Mouse (Mus musculus) midbrain, embryonic 16.5 days (tissue): ENCODE data around the gene Ndufs1. TPM values are rescaled to one million over a fixed set of nuclear protein-coding genes. Genes with fewer than 3 reads are reported as not detected.
A peak's percentile ranks its signal among the peaks of the same experiment; 100 is the strongest.
"Not testable (repeated sequence)": the region's sequence is repeated elsewhere in the genome, so short reads cannot be mapped to it uniquely, and the experiment has no call there.

Source experiments
- ATAC-seq: fragments of 200-750 bp; cut with Nextera tagmentation; 2 replicates; pipeline ENCODE4 v1.8.0; 2017; ENCODE audit warnings: moderate TSS enrichment
- H3K27ac ChIP-seq: fragments of 300-500 bp; sonication (generic); 2 replicates; pipeline ENCODE4 v1.5.1; 2014; ENCODE audit warnings: mild to moderate bottlenecking, low read length, mixed read lengths
- H3K27me3 ChIP-seq: fragments of 300-500 bp; sonication (generic); 2 replicates; pipeline ENCODE4 v1.6.1; 2014; ENCODE audit warnings: low read depth, low read length, mixed read lengths; ENCODE audit not compliant: control insufficient read depth, insufficient read depth
- H3K36me3 ChIP-seq: fragments of 300-500 bp; sonication (generic); 2 replicates; pipeline ENCODE4 v1.6.1; 2014; ENCODE audit warnings: mild to moderate bottlenecking, low read length, moderate library complexity, mixed read lengths; ENCODE audit not compliant: control insufficient read depth, insufficient read depth
- H3K4me1 ChIP-seq: fragments of 300-500 bp; sonication (generic); 2 replicates; pipeline ENCODE4 v1.6.1; 2014; ENCODE audit warnings: mild to moderate bottlenecking, low read length, mixed read lengths; ENCODE audit not compliant: control insufficient read depth, insufficient read depth
- H3K4me2 ChIP-seq: fragments of 300-500 bp; sonication (generic); 2 replicates; pipeline ENCODE4 v1.6.1; 2014; ENCODE audit warnings: mild to moderate bottlenecking, low read length, mixed read lengths
- H3K4me3 ChIP-seq: fragments of 300-500 bp; sonication (generic); 2 replicates; pipeline ENCODE4 v1.5.1; 2014; ENCODE audit warnings: low read depth, mild to moderate bottlenecking, low read length, moderate library complexity, mixed read lengths
- H3K9ac ChIP-seq: fragments of 300-500 bp; sonication (generic); 2 replicates; pipeline ENCODE4 v1.6.1; 2014; ENCODE audit warnings: low read depth, low read length, mixed read lengths
- H3K9me3 ChIP-seq: fragments of 300-500 bp; sonication (generic); replicated peaks from 2 replicates; pipeline ENCODE4 v1.6.1; 2014; ENCODE audit warnings: mild to moderate bottlenecking, low read length, mixed read lengths; ENCODE audit not compliant: control insufficient read depth, poor library complexity, severe bottlenecking
- WGBS: fragments of 180-500 bp; shearing (Covaris S2); extraction: QIAGEN DNeasy Blood & Tissue Kit; methylation state at CpG from one replicate; pipeline ENCODE4 v1.1.7; 2014; 5-methylcytosine and 5-hydroxymethylcytosine counted together
- polyA plus RNA-seq: library from polyadenylated mRNA; unstranded; fragments of >200 nt; fragmentation: Nextera tagmentation; extraction: Ambion mirVana; gene quantifications from 2 replicates; pipeline ENCODE4 v1.2.1, GENCODE M21; 2015

Ndufs1 gene
- polyA plus RNA-seq, 1 experiment from 2014 or later: 137 TPM

GRCm38 (mm10) chr1:63180122-63180521 lies 3.5 kb upstream of the Ndufs1 start:
- H3K4me2 ChIP-seq: no peak overlapping the region
- no peaks in the 10 kb centered on the region for H3K27me3 ChIP-seq
- ATAC-seq: no peak
- H3K9me3 ChIP-seq: no peaks in the 10 kb centered on the region
- H3K9ac ChIP-seq: no peak overlapping the region
- 97% methylated on average over 4 of the region's 4 CpGs for WGBS
- no peak overlapping the region for H3K27ac ChIP-seq
- no peak overlapping the region for H3K4me3 ChIP-seq
- peaks cover 3% of the 10 kb centered on the region; the same call in 1 of the 2 replicates for H3K36me3 ChIP-seq
- peaks cover 23% of the 10 kb centered on the region for H3K4me1 ChIP-seq

DNA sequence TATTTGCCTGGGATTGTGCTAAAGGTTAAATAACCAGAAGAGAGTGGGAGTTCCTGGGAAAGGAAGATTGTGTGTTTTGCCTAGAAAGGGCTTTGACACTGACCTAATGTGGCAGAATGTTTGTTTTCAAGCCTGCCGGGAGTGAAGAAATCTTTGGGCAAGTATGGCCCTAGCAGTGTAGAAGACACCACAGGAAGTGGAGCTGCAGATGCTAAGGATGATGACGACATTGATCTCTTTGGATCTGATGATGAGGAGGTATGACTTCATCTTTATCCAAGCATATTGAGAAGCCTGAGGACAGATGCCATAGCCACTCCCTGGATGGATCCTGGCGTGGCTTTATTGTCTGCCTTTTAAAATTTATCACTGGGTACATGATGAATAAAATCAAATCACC lies 1.7 kb upstream of the Ndufs1 start:
- no peak for ATAC-seq
- WGBS: 79% methylated on average over 3 of the region's 3 CpGs
- no peaks in the 10 kb centered on the region for H3K9me3 ChIP-seq
- H3K27ac ChIP-seq: no peak overlapping the region
- H3K4me2 ChIP-seq: peak overlapping the region; percentile 80
- peaks cover 31% of the 10 kb centered on the region for H3K4me1 ChIP-seq
- H3K36me3 ChIP-seq: peaks cover 3% of the 10 kb centered on the region; the same call in 1 of the 2 replicates
- no peaks in the 10 kb centered on the region for H3K27me3 ChIP-seq
- no peak overlapping the region for H3K9ac ChIP-seq
- no peak overlapping the region for H3K4me3 ChIP-seq

GRCm38 (mm10) chr1:63176259-63176603 lies 402 bp downstream of the Ndufs1 start:
- Histone ChIP-seq H3K9ac (peak overlapping the region; percentile 80), H3K4me1 (peaks cover 27% of the 10 kb centered on the region), H3K4me3 (peak overlapping the region; percentile 98), H3K27ac (peak overlapping the region; percentile 94), H3K9me3 (no peaks in the 10 kb centered on the region), H3K4me2 (peak overlapping the region; percentile 93), H3K36me3 (peaks cover 3% of the 10 kb centered on the region; the same call in 1 of the 2 replicates), H3K27me3 (no peaks in the 10 kb centered on the region)
- peak; percentile 60 for ATAC-seq
- WGBS: 0% methylated on average over 14 of the region's 14 CpGs

GRCm38 (mm10) chr1:63175853-63176252 lies 780 bp downstream of the Ndufs1 start:
- peak overlapping the region; percentile 98 for H3K4me3 ChIP-seq
- peaks cover 27% of the 10 kb centered on the region for H3K4me1 ChIP-seq
- peak overlapping the region; percentile 93 for H3K4me2 ChIP-seq
- ATAC-seq: no peak
- H3K36me3 ChIP-seq: peaks cover 3% of the 10 kb centered on the region; the same call in 1 of the 2 replicates
- H3K9me3 ChIP-seq: no peaks in the 10 kb centered on the region
- WGBS: 10% methylated on average over 11 of the region's 11 CpGs
- H3K27ac ChIP-seq: peak overlapping the region; percentile 94; the same call in 1 of the 2 replicates
- H3K27me3 ChIP-seq: no peaks in the 10 kb centered on the region
- H3K9ac ChIP-seq: peak overlapping the region; percentile 80

GRCm38 (mm10) chr1:63168638-63169037 lies 8.0 kb downstream of the Ndufs1 start:
- Histone ChIP-seq H3K9me3 (no peaks in the 10 kb centered on the region), H3K9ac (no peak overlapping the region), H3K36me3 (peaks cover 39% of the 10 kb centered on the region), H3K4me3 (no peak overlapping the region), H3K4me2 (no peak overlapping the region), H3K27me3 (no peaks in the 10 kb centered on the region), H3K4me1 (no peaks in the 10 kb centered on the region), H3K27ac (no peak overlapping the region)
- ATAC-seq: no peak
- WGBS: 91% methylated on average over 2 of the region's 2 CpGs

DNA sequence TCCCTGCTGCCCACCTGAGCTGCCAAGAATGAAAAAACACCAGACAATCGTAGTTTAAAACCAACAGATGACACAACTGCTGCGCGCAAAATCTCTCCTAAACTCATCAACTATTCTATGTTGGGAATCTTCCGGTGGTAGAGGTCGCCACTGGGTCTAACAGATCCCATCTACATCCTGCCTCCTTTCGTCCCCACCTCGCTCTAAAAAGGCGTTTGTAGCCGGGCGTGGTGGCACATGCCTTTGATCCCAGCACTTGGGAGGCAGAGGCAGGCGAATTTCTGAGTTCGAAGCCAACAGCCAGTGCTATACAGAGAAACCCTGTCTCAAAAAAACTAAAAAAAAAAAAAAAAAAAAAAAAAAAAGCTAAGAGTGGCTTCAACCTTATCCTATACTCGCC lies 36.4 kb downstream of the Ndufs1 start:
- Histone ChIP-seq H3K9me3 (no peaks in the 10 kb centered on the region), H3K9ac (no peak overlapping the region), H3K4me2 (no peak overlapping the region), H3K27me3 (no peaks in the 10 kb centered on the region), H3K4me1 (no peaks in the 10 kb centered on the region), H3K4me3 (no peak overlapping the region), H3K27ac (no peak overlapping the region), H3K36me3 (peaks cover 15% of the 10 kb centered on the region)
- ATAC-seq: no peak
- WGBS: 97% methylated on average over 13 of the region's 13 CpGs

- not testable (repeated sequence) for ATAC-seq, H3K27ac ChIP-seq, H3K4me2 ChIP-seq, H3K4me1 ChIP-seq, H3K9ac ChIP-seq, H3K4me3 ChIP-seq, H3K27me3 ChIP-seq, H3K36me3 ChIP-seq, H3K9me3 ChIP-seq
- 95% methylated on average over 1 of the region's 1 CpGs for WGBS
Measured at GRCm38 (mm10) chr1:63138586-63138985, 38.0 kb downstream of the Ndufs1 start.

DNA sequence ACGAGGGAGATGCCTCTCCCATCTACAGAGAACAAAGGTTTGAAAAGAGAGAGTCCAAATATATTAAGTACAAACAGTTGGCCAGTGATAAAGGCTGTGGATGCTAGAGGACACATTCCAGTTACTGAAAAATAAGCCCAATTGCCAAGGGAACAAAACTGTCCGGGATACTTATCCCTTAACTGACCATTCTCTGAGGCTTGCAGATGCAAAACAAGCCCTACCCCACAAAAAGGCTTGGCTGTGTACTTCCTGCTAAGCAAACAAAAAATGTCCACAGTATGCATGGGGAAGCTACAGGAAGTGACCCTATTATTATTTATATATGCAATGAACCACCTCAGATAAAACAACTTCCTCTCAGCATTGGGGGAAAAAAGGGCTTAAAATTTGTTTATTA lies 38.7 kb downstream of the Ndufs1 start:
- Histone ChIP-seq H3K27ac (no peak overlapping the region), H3K4me2 (no peak overlapping the region), H3K9ac (no peak overlapping the region), H3K9me3 (no peaks in the 10 kb centered on the region), H3K4me1 (no peaks in the 10 kb centered on the region), H3K36me3 (peaks cover 4% of the 10 kb centered on the region; the same call in 1 of the 2 replicates), H3K27me3 (no peaks in the 10 kb centered on the region), H3K4me3 (no peak overlapping the region)
- no peak for ATAC-seq
- 80% methylated on average over 2 of the region's 2 CpGs for WGBS

DNA sequence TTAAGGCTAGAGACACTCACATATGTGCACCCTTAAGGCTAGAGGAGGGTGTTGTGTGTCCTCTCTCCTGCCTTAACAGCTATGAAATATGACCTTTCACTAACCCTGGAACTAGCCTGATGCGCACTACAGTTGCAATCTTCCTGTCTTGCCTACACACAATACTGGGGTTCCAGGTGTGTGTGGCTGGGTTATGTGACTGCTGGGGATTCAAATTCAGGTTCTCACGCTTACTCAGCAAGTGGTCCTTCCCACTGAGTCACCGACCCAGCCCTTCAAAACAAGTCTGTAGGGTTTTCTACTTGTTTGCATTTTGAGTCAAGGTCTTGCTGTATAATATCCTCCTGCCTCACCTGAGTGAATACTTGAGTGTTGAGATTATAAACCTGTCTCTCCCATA lies 42.1 kb downstream of the Ndufs1 start:
- no peak overlapping the region for H3K4me3 ChIP-seq
- no peak overlapping the region for H3K27ac ChIP-seq
- H3K4me2 ChIP-seq: no peak overlapping the region
- H3K27me3 ChIP-seq: no peaks in the 10 kb centered on the region
- H3K9ac ChIP-seq: no peak overlapping the region
- ATAC-seq: no peak
- H3K36me3 ChIP-seq: peaks cover 6% of the 10 kb centered on the region; the same call in 1 of the 2 replicates
- H3K9me3 ChIP-seq: no peaks in the 10 kb centered on the region
- peaks cover 5% of the 10 kb centered on the region; the same call in 1 of the 2 replicates for H3K4me1 ChIP-seq
- WGBS: 82% methylated on average over 3 of the region's 3 CpGs
